Comparison of ENCODE assay signal across 13 mouse cellular contexts in the genomic region with DNA sequence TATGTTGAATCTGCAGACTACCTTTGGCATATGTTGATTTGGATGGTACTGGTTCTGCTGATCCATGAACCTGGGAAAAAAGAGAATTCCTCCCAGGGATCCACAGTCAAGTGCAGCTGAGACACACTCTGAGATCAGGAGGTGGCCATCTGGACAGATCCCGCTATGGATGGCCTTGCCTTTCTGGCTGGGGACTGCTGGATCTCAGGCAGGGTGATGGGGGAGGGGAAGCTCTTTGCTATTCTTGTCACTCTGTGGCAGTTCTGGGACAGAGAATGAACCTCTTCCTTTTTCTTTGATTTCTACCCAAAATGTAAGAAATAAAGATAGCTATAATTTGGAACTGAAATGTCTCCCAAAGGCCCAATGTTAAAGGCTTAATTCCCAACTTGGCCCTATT.
"Had no signal": no experiment of that assay in that cellular context is flagged by ENCODE, and none has a peak within 500 bp of the region (broad histone marks: within the 10 kb centered on the region; RNA-seq: fewer than 3 reads in every experiment).

No protein-coding gene starts in this region.

- DNase-seq: gastrocnemius, postnatal 14 days; gastrocnemius, postnatal 36 days; heart, adult 11 months; heart, adult 2 months; heart, postnatal 14 days; heart, postnatal 36 days; kidney, adult 11 months; kidney, adult 2 months; kidney, adult 9 months; kidney, postnatal 25 days; kidney, postnatal 4 days; liver; liver, embryonic 13.5 days had no signal
